Mouse (Mus musculus): ENCODE data around the gene Rap1gap. TPM values are rescaled to one million over a fixed set of nuclear protein-coding genes. Genes with fewer than 3 reads are reported as not detected.

Gene Rap1gap
- total RNA-seq, 2 experiments from 2014 or later = 5.4 to 10.7 TPM

DNA sequence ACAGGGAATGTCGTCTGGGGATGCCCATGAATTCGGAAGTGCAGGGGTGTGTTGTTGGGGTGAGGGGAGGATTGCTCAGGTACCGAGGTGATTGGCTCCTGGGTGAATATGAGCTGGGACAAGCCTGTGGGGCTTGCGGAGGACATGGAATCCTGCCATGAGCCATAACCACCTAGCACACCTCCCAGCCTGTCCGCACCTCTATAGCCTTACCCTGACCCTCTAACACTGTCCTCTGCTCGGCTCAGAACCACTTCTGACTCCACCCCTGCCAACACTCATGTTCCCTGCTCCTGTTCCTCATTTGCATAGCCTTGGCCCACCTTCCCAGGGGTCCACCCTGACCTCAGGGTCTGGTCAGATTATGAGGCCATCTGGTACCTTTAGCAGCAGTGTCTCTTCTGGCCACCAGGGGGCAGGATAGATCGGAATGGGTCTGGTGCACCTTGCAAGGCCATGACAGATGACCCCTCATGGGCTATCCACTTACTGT is 18.5 kb downstream of the Rap1gap start:
- DNase-seq = no peak
- intact Hi-C loops (cut with DNase I) = loop anchor here (1.0 kb wide), 1 partner anchor 39 kb away; no protein-coding TSS in a partner anchor

DNA sequence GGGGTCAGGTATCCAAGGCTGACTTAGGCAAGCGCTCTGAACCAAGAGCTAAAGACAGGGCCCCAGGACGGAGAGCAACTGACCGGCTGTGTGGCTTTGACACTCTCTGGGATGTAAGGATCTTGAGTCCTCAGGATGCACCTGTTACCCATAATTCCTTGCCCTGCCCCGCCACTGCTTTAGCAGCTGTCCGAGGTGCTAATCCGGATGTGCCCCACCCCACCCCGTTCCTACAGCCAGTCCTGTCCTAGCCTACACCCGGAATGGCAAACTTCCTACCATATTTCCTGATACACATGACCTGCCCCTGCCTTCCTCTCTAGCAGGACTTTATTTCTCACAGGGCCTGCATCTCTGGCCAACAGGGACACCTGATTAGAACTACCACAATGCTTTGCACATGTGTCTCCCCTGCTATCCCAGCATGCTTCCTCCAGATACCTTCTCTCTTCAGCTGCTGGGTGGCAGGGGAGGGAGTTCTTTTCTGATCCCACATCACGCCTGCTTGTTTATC is 20.4 kb downstream of the Rap1gap start:
- intact Hi-C loops (cut with DNase I) = no loop called here
- no peak for DNase-seq

DNA sequence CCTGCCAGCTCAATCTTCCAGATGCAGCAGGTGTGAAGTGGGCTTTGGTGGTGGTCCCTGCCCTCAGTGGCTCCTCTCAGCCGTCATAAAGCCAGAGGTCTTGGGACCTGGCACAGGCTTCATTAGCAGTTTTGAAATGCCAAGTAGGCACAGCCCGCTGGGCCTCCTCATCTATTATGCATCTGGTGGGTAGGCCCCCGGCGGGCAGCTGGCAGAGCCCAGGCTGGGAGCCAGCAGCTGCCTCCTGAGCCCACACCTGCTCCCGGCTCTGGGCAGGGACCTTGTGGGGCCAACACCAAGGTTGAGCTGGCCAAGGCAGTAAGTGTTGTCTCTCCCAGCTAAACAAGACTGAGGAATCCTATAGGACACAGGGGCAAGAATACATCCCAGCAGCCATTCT is 21.8 kb downstream of the Rap1gap start:
- intact Hi-C loops (cut with DNase I) = no loop called here
- no peak for DNase-seq

DNA sequence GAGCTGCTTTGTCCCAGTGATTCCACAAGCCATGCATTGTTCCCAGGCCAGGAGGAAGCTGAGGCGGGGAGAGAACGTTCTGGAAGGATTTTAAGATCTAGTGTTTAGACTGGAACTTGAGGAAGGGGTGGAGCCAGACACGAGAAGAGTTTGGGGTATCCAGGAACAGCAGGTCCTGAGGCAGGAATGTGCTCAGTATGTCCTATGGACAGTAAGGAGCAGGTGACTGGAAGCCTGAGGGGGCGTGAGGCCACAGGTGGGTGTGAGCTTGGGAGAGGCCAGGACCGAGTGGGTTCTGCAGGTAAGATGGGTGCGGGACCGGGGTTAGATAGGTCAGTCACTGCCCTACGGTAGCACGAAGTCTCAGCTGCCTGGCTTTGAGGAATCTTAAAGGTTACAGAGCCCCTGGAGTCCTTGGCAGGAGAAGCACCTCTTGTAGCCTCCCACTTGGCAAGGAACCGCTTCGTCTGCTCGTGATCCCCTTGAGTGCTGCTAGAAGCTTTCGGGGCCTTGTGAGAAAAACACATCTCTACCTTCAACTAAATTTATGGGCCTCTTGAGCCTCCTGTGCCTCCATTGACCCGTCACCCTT is 22.8 kb downstream of the Rap1gap start:
- intact Hi-C loops (cut with DNase I) = no loop called here
- no peak for DNase-seq

DNA sequence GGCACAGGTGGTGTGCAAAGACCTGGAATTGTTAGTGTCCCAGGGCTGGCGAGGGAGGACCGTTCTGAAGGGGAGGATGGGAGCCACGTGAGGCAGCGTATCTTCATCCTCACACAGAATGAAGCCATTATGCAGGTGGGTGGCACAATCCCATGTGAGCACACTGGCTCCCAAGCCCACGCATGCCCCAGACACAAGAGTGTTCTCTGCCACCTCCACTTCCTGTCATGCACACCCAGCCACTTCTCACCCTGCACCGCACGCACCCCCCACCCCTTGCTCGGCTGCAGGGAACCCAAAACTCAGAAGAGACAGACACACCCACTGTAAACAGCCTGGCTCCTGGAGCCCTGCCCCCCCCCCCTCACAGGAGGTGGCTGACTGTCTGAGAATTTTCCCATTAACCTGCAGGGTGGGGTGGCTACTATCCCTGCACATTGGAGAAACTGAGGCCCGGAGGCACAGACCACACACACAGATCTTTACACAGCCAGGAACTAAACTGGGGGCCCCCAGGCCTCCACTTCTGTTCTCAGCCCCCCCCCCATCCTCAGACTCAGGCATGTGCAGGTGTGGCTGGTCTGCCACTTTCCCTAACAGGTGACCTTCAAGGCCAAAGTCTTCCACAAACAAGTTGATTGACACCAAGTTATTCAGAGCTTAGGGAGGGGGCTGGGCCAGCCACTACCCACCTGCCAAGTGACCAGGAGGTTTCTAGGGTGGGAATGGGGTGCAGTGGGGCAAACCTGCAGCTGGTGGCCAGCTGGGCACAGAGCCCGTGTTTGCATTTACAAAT is 27.8 kb downstream of the Rap1gap start:
- DNase-seq = no peak
- intact Hi-C loops (cut with DNase I) = no loop called here

DNA sequence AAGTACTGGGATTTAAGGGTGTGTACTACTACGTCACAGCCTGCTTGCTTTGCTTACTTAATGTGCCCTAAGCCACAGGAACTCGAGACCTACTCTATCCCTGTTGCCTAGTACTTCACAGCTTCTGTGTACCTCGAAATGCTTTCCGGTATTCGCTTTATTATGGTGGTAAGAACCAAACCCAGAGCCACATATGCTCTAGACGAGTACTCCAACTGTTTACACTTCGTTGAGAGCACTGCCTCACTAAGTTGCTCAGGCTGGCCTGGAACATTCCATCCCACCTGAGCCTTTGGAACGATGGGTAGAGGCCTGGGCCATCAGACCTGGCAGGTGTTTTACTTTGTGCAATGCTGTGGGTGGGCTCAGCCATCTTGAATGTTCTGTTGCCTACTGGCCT is 30.8 kb downstream of the Rap1gap start:
- intact Hi-C loops (cut with DNase I) = no loop called here
- DNase-seq = no peak

DNA sequence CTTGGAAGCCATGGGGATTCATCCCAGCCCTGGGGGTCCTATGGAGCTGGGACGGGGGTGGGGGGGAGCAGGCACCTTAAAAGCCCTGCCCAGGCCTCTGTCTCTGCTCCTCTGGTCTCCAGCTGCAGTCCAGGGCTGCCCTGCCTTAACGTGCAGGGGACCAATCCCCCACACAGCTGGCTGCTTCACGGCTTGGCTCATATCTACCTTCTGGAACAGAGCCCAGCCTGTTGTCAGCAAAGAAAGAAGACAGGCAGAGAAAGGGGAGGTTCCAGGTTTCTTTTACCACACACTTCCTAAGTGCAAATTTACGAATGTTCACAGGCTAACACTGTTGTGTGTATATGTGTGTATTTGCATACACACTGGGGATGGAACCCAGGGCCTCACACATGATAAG is 31.4 kb downstream of the Rap1gap start:
- intact Hi-C loops (cut with DNase I) = no loop called here
- no peak for DNase-seq

DNA sequence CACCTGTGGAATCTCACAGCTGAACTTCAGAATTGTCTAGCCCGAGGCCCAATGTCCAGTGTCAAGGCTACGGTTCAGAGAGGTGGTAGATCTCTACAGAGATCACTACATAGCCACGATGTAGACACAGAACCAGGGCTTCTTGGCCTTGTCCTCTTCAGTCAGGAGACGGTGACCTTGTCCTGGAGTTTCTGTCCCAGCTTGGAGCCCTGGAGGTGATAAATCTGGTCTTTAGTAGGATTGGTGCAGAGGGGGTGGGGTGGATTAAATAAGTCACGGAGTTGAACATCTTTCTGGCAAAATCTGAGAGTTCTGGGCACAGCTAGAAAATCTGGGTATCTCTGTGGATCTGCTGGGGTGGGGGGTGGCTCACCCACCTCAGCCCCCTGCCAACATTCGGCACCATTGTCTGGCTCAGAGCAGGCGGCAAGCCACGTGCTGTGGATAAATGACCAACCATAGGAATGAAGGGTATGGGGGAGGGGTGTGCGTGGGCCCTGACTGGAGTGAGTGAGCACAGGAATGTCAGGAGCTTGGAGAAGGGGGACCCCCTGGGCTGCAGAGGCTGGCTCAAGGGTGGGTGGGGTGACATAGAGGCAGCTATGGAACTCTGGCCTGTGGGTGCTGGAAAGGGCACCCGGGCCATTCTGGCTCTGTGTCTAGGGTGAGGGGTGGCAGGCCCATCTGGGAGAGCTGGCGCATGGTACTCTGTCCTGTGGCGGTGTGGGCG is 32.8 kb downstream of the Rap1gap start:
- no peak for DNase-seq
- intact Hi-C loops (cut with DNase I) = no loop called here

DNA sequence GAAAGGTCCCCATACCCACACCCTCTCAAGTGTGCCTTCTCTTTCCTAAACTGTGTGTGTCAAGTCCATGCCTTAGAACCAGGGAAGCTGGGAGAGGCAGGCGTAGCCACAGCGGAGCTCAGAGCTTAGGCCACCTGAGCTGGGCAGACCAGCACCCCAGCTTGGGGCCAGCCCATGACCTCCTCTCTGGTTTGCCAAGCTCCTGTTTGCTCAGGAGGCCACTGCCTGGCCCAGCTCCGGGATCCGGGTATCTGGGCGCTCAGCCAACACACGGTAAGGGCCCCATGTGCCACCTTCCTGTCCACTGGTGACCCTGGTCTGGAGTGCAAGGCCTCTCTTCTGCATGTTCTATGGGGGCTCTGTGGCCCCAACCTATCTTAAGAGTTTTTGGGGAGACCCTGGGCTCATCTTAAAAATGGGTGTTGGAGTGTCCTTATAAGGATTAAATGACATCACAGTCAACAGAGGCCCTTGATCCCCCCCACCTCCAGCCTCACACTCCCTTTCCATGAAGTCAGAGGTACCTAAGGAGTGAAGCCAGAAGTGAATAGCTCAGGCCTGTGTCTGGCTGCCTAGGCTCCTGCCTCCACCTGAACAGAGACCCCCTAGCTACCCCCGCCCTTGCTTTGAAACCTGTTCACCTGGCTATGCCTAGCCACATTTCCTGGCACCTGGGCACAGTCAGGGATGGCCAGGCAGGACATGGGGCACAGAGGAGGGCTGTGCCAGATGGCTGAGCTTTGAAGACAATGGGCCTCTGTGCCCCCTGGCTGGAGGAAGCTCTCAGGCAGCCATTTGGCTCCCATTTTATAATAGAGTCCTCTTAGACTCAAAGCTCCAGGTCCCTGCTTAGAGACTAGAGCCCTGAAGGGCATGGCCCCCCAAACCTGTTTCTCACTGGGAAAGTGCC is 33.8 kb downstream of the Rap1gap start:
- no peak for DNase-seq
- intact Hi-C loops (cut with DNase I) = no loop called here

DNA sequence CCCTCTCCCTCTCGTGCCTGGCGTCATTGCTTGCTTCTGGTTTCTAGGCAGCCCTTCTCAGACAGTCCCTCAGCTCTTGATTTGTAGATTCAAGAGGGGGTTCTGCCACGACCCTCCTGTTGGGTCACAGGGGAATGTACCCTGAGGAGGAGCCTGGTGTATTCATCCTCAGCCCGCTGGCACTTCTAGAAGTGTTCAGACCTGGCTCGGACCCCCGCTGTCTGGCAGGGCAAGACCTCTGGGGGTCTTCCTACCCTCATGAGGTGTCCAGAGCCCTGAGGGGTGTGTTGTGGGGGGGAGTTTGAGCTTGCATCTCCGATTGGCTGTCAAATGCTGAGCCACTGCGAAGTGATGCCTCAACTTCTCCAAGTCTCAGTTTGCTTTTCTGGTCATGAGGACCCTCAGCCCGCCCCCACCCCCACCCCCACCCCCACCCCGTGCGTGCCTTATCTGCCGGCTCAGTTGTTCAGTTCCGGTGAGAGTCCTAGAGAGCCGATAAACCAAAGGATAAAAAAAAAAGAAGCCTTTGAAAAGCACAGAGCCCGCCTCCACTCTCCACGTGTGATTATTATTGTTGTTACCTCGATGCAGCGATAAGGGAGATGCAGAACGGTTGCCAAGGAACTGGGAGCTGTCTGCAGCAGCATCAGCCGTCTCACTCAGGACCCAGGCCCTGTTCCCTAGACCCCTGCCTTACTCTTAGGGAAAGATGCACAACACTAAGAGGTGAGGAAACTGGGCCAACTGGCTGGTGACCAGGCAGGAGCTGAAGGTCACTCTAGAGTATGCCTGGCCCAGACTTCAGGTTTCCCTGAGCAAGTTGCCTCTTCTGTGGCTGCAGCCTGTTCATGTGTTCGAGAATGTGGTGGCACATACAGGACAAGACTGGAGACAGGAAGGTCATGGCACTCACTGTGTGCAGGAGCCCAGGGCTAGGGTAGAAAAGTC is 35.0 kb downstream of the Rap1gap start:
- DNase-seq = no peak

DNA sequence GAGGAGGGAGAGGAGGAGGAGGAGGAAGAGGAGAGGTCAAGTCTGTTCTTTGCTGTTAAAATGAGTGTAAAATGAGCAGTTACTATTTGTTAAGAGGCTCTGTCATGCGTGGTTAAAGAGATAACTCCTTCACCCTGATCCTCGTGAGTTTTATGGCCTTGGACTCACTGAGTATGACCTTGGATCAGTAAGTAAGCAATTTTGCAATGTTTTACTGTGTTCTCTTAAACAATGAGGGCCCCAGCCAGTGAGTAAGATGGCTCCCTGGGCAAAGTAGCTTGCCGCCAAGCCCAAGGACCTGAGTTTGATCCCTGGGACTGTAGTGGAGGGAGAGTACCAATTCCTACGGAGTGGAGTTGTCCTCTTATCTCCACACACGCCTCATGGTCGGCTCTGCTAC is 36.4 kb downstream of the Rap1gap start:
- no peak for DNase-seq
- intact Hi-C loops (cut with DNase I) = no loop called here

More for the DNA sequence above, 35.0 kb downstream of the Rap1gap start:
- intact Hi-C loops (cut with DNase I) = no loop called here

DNA sequence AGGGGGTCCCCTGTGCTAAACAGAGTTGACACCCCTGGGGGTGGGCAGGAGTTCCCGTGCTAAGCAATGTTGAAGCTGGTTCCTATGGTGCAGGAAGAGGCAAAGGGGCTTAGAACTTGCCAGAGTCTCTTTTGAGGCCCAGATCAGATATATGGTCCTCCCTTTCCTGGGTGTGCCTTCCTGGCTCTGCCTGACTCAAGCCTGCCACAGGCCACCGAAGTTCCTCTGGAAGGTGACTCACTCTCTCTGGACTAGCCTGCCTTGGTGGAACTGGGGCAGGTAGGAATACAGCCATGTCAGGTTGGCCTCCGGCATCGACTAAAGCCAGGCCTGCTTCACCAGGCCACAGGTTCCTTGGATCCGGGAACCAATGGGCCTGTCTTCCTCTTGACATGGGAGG is 38.6 kb downstream of the Rap1gap start:
- intact Hi-C loops (cut with DNase I) = no loop called here
- DNase-seq = no peak

DNA sequence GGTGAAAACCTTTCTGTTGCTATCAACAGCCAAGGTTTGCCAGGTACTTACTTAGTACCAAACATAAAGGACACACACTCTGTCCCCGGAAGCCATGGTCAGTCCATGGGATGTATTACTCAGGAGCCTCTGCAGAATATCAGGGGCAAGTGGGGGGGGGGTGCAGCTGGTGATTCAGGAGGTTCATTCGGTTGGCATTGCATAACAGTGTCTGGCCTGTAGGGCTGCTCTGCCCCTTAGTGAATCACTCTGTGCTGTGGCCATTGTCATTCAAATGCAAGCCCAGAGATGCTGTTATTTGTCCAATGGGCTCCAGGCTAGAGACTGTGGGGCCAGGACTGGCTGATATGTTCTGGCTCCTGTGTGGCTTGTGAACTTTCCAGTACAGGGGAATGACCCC is 40.0 kb downstream of the Rap1gap start:
- intact Hi-C loops (cut with DNase I) = no loop called here
- no peak for DNase-seq

DNA sequence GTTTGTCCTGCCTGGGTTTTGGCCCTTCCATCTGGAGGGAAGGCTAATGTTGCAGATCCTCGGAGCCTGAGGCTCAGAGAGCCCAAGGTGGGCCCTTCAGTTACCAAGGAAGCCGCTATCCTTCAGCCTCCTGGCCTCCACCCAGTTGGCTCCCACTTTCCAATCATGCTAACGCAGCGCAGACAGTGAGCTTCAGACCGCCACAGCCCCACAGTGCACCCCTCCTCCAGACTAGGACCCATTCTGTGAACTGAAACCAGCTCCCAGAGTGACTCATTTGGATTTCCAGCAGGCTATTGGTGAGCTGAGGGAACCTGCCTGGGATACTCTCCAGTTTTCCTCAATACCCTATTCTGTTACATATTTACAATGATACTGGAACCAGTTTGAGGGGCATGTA is 40.9 kb downstream of the Rap1gap start:
- intact Hi-C loops (cut with DNase I) = no loop called here

DNA sequence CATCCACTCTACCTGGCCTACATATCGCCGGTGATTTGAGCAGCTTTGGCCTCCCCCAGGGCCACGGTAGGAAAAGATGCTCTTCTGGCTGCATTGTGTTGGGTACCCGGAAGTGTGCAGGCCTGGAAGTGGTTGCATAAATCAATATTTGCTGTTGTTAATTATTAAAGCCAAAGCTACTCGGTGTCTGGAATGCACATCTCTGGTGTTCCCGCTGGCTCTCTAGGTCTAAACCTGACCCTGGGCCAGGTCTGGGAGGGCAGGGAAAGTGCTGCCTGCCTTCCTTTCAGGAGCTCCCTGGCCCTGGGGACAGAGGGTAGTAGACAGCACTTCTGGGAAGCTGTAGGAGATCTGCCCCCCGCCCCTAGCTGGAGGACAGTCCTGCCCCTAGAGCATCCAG is 42.0 kb downstream of the Rap1gap start:
- no peak for DNase-seq
- intact Hi-C loops (cut with DNase I) = no loop called here

More for the DNA sequence above, 40.9 kb downstream of the Rap1gap start:
- DNase-seq = no peak

DNA sequence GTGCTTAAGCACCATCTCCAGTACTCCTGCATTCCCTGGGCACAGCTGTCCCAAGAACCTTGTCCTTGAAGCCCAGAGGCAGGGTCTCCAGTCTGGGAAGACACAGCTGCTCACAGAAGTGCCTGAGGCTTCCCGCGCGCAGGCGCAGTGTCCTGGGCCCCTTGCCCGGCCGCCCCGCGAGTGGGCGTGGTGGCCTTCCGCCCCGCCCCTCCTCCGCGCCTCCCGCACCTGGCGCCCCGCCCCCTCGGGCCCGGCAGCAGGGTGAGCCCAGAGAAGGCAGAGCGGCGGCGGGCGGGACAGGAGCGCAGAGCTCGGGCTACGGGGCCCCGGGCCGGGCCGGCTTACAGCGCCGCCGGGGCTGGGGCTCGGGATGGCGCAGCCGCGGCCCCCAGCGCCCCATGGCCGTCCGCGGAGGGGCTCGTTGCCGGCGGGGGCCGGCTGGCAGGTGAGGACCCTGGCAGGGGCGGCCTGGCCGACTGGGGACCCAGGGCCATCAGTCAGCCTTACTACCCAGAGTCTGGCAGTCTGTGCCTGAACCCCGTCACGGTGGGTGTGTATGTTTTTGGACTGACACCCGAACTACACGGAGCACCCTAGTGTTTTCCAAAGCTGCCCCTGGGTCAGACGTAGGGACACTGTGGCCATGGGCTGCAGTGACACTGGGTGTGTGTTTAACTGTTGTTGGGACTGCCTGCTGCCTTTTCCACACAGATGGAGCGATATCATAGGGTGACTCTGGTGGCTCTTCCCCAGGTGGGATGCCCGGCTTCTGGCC is 42.9 kb downstream of the Rap1gap start:
- DNase-seq = peak; percentile 79 to 84
- intact Hi-C loops (cut with DNase I) = no loop called here

DNA sequence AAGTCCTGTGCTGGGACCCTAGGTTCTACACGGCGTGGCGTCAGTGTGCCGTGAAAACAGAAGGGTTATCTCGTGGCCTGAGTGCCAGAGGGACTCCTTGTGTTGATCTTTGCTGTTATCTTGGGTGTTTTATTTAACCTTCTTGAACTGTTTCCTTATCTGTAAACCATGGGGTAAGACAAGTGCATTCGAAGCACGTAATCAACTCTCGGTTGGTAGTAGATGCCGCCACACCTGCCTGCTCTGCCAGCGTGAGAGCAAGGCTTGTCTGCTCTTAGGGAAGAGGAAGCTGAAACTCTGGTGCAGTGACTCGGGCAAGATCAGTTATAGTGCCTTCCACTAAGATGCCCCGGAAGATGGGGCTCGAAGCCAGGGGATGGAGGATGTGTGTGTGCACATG is 48.4 kb downstream of the Rap1gap start:
- intact Hi-C loops (cut with DNase I) = no loop called here
- DNase-seq = no peak

DNA sequence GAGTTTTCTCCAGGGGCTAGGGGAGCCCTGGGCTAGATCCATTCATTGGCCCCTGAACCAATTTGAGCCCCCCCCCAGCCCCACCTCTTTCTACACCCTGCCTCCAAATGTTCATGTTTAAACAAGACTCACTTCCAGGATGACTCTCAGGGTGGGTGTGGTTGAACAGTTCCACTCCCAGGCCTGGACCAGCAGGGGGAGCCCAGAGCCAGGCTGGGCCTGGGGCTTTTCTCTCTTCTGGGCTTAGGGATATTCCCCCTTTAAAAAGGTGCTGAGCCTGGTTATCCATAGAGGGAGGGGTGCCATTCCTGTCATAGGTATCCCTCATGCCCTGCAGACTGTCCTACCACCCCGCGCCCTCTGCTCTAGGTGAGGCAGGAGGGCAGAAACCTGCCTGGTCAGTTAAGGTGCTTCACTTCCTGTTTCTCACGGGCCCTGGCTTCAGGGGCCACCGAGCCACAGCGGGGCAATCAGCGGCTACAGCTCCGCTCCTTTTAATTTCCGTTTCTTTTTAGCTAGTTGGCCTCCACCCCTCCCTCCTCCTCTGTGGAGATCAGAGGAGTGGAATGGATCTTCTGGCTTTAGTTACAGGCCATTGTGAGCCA is 49.6 kb downstream of the Rap1gap start:
- intact Hi-C loops (cut with DNase I) = no loop called here
- DNase-seq = no peak
